Mouse (Mus musculus): ENCODE measurements around the gene Pkp2.

The Pkp2 gene

DNA sequence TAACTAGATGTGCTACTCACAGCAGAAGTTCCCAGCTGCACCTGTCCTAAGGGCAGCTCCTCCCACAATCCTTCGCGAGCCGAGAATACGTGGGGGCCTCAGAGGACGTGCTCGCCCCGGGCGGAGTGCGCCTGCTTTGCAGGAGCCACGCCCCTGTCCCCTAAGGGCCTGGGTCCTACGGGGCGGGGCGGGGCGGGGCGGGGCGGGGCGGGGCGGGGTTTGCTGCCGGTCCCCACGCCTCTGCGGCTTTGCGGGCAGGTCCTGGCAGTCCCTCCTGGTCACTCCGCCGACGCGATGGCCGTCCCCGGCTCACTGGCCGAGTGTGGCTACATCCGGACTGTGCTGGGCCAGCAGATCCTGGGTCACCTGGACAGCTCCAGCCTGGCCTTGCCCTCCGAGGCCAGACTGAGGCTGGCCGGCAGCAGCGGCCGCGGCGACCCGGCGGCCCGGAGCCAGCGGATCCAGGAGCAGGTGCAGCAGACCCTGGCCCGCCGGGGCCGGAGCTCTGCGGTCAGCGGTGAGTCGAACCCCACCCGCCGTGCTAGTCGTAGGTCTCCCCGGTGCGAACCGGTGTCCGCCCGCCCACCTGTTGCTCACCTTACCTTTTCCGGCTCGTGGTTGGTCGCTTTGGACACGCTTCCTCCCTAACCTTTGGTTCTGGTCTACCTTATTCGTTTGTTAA is at the start of gene Pkp2:
Gene Pkp2, plus strand, starts transcription at position 240 of the 682 bp plus-strand sequence.
- peak; percentile 91 for DNase-seq (ENCODE audit: low read depth, low spot score)

GRCm38 (mm10) chr16:16197374-16197773 is 15.7 kb upstream of the Pkp2 start:
- DNase-seq (ENCODE audit: low read depth, low spot score), result peak; percentile 78

DNA sequence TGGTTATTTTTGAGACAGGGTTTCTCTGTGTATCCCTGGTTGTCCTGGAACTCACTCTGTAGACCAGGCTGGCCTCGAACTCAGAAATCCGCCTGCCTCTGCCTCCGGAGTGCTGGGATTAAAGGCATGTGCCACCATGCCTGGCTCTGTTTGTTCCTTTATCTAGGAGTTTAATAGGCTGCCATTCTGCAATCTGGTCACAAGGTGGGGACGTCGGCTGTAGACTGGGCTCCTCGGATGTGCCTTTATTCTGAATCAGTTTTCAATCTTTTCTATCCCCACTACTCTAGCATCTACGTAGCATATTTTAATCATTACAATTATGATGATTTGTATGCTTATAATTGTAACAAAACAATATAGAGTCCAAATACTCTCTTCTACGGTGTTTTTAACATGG is 11.1 kb upstream of the Pkp2 start:
- DNase-seq (ENCODE audit: low read depth, low spot score), result peak; percentile 71

DNA sequence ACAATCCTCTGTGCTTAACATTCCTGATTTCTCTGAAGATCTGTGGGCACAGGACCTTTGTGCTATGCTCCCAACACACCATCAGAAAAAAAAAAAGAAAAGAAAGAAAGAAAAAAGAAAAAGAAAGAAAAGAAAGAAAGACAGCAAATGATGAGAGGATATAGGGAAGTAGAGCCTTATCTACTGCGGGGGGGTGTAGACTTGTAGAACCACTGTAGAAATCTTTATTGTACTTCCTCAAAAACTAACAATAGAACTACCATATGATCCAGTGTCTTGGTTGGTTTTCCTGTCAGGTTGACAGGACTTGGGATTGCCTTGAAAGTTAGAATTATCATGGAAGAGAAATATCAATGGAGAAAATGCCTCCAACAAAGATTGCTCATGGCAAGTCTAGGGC is 8.5 kb upstream of the Pkp2 start:
- DNase-seq (ENCODE audit: low read depth, low spot score), result no peak

- DNase-seq (ENCODE audit: low read depth, low spot score), result no peak
Observed at GRCm38 (mm10) chr16:16212723-16213078, 417 bp upstream of the Pkp2 start.

DNA sequence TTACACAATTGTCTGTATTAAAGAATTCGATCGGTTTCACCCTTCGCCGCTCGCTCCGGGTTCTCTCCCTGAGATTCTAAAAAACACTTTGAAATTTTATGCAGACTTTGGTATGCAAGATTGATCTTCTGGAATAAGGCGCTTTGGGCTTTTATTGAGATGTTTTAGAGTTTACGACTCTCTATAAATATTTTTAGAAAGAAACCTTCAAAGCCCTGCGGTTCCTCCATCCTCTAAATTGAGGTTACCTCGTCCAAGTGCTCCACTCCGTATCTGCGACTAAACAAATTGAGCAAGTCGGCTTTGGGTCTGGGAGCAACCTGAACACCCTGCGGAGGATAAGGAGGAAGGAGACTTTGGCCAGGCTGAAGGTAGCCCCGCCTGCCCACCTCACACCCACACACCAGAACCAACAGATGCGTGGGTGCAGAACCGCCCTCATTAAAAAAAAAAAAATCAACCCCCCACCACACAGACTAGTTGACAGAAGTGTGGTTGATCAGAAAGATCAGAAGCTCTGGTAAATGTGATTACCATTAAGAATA is 715 bp downstream of the Pkp2 start:
- peak; percentile 14 for DNase-seq (ENCODE audit: low read depth, low spot score)

DNA sequence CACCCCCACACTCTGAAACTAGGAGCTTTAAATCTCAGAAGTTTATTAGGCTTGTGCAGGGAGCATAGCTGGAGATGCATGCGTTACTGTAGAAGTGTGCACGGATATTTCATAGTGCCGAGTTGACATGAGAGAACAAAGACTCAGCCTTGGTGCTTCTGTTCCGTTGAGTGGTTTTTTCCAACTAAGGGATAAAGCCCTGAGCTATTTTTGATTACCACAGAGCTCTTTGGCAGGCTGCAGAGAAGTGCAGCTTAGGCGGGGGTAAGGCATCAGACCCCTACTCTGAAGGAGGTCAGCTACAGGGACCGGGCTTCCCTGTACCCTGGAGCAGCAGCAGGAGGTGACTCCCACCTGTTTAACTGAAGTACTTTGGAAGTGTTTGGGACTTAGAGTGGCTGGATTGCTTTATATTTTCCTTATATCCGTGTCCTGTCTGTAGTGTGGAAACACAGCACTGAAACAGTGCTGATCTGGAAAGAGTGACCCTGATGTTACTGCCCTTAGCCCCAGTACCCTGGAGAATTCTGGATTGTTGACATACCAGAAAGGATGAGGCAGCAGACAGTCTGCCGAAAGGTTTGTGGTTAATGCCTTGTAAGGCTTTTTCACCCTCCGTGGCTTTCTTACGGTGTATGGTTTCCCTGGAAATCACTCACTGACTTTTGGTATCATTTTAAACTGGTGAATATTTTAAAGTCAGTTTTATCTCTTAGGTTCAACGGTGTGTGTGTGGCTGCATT is 2.7 kb downstream of the Pkp2 start:
- no peak for DNase-seq (ENCODE audit: low read depth, low spot score)

GRCm38 (mm10) chr16:16216934-16217333 is 3.8 kb downstream of the Pkp2 start:
- DNase-seq (ENCODE audit: low read depth, low spot score), result no peak

DNA sequence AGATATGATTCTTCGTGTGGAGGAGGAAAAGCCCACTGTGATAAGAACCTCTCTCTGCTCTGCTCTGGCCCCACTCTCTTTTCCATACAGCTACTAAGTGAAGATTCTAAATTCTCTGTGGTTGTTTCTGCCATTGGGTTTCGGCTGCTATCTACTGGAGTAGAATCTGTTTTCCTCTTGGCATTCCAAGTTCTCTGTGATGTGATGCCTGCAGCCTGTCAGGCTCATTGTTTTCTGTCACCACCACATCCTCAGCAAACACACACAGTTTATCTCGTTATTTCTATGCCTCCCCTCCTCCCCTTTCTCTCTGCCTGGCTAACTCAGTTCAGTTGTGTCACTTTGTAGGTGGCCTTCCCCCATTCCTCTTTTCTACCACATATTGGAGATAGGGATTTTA is 6.7 kb downstream of the Pkp2 start:
- DNase-seq (ENCODE audit: low read depth, low spot score), result no peak

DNA sequence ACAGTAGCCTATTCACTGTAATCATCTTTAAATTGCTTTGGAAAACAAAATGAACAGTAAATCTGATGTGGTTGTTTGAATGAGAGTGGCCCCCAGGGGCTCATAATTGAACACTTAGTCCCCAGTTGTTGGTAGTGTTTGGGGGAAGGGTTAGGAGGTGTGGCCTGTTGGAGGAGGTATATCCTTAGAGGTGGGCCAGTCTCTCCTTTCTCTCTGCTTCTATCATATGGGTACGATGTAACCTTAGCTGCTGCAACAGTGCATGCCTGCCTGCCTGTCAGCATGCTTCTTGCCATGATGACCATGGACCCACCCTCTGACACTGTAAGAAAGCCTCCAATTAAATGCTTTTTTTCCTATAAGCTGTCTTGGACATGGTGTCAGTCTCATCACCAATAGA is 9.5 kb downstream of the Pkp2 start:
- no peak for DNase-seq (ENCODE audit: low read depth, low spot score)

GRCm38 (mm10) chr16:16224506-16224924 is 11.4 kb downstream of the Pkp2 start:
- DNase-seq (ENCODE audit: low read depth, low spot score), result peak; percentile 54

DNA sequence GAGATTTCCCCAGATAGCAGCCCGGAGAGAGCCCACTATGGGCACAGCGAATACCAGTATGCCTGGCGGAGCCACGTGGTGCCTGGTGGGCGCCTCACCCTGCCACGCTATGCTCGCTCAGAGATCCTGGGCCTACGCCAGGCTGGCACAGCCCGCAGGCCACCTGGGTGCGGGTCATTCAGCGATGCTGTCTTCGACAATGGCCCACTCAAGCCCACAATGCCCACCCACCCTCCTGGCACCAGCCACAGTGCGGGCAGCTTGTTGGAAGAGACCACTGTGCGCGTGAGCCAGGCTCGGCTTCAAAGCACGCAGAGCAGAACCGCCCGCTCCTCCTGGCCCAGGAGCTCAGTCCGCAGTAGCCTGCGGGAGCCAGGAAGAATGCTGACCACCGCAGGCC is 12.7 kb downstream of the Pkp2 start:
- DNase-seq (ENCODE audit: low read depth, low spot score), result peak; percentile 18

DNA sequence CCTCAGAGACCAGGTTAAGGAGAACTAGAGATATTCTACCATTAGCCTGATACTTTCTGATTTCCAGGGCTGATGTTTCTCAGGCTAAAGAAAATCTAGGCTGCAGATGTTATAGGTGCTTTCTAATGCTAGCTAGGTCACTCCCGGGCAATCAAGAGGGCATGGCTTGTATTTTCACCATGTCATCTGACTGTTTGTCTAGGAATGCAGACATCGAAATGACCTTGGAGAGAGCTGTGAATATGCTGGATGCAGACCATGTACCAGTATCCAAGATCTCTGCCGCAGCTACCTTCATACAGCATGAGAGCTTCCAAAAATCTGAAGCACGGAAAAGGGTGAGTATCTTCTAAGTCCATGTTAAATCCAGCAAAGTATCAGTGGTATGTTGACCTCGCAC is 17.3 kb downstream of the Pkp2 start:
- no peak for DNase-seq (ENCODE audit: low read depth, low spot score)

DNA sequence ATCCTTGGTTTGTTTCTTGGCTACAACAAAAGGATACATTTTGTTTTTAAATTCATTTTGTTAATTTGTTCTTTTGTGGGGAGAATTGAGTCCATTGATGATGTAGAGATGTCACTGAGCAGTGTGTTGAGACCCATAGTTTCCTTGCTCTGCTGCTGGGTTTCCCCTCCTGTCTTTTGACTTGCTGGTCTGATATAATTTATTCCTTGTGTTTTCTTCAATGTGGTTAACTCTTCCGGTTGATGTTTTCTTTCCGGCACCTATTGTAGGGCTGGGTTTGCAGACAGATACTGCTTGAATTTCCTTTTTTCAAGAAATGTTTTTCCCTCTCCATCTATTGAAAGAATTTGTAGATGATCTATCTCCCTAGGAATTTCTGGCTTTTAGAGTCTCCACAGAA is 20.8 kb downstream of the Pkp2 start:
- DNase-seq (ENCODE audit: low read depth, low spot score), result no peak

GRCm38 (mm10) chr16:16236681-16237080 is 23.6 kb downstream of the Pkp2 start:
- DNase-seq (ENCODE audit: low read depth, low spot score), result peak; percentile 18

DNA sequence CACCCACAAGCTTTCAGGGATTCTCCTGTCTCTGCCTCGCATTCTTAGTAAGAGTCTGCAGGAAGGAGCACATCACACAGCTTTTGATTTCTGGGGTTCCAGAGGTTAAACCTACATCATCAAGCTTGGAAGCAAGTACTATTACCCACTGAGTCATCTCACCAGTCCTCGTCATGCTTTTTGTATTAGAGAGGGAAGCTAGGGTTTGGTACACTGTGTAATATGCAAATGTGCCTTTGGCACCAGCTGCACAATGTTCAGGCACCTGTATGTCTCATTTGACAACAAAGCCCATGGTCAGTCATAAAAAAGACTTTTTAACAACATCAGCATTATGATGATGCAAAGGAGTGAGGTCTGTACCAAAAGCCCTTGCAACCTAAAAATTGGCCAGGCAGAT is 25.2 kb downstream of the Pkp2 start:
- DNase-seq (ENCODE audit: low read depth, low spot score), result no peak

GRCm38 (mm10) chr16:16244711-16245110 is 31.6 kb downstream of the Pkp2 start:
- DNase-seq (ENCODE audit: low read depth, low spot score), result no peak

DNA sequence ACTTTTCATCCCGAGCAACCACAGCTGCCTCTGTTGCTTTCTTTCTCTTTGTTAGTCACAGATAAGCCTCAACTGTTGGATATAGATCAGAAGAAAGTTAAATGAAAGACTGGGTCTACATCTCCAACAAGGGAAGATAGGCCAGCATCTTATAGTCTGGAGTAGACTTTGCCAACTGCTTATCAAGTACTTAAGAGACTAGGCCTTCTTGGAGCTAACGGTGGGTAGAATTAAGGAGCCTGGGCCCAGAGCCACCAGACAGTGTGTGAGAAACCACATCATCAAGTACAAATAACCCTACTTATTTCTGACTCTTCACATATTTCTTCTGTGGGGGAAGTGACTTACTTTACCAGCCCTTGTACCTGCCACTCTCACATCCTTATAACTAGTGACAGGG is 37.4 kb downstream of the Pkp2 start:
- DNase-seq (ENCODE audit: low read depth, low spot score), result no peak

DNA sequence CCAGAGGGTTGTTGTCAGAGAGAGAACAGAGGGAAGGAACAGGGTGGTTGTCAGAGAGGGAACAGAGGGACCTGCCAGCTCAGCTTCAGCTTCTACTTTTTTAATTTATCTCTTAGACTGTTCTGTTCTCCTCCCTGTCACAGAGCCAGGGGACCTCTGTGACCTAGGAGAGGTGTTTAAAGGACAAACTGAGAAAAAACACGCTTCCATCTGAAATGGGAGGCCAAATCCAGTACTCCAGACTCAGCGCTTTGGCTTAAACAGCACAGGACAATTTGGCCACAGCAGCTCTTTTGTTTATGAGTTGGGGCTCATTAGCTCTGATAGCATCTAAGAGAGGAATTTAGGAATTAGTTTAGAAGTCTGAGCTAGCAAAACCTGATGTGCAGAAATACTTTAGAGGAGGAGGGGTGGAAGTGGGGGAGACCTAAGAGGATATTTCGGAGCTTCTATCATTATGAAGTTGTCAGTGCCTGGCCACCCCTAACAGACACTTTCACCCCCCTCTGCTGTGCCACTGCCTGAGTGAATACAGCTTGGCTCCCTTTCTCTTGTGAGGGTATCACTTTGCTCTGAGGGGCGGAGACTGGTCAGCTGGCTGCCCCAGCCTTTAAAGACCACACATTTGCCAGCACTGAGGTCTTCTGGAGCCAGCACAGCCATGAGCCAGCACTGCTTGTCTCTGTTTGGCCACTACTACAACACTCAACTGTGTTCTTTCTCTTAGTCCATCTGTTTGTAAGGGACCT is 40.4 kb downstream of the Pkp2 start:
- no peak for DNase-seq (ENCODE audit: low read depth, low spot score)

DNA sequence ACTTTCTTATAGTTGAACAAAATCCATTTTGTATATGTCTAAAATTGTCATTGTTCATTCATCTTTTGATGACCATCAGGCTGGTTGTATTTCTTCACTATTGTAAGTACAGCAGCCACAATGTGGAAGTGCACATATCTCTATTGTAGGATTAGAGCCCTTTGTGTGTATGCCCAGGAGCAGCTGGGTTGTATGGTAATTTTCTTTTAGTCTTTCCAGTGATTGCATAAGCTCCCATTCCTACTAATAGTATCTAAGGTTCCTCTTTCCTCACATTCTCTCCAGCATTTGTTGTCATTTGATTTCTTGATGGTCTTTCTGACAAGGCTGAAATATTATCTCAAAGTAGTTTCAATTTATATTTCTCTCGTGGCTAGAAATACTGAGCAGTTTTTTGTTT is 42.1 kb downstream of the Pkp2 start:
- no peak for DNase-seq (ENCODE audit: low read depth, low spot score)

- DNase-seq (ENCODE audit: low read depth, low spot score), result no peak
Observed at GRCm38 (mm10) chr16:16255874-16256273, 42.8 kb downstream of the Pkp2 start.

DNA sequence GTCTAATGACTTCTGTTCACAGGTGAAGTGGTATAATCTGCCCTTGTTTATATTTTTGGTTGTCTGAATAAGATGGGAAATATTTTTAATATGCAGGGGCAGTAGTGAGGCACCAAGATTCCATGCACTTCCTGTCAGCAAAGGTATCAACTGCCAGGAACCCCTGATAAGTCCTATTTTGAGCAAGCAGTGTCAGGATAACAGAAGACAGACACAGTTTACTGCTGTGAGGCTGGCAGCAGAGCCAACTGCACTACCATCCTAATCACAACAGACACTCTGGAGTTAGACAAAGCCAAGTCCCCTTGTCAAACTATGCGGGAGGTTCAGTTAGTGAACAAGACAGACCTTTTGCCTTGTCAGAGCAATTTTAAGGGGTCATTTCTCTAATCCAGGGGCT is 43.6 kb downstream of the Pkp2 start:
- DNase-seq (ENCODE audit: low read depth, low spot score), result no peak

Measured in ZHBTc4 (cell line).